Mouse (Mus musculus): ENCODE measurements around the gene Col6a6.

DNA sequence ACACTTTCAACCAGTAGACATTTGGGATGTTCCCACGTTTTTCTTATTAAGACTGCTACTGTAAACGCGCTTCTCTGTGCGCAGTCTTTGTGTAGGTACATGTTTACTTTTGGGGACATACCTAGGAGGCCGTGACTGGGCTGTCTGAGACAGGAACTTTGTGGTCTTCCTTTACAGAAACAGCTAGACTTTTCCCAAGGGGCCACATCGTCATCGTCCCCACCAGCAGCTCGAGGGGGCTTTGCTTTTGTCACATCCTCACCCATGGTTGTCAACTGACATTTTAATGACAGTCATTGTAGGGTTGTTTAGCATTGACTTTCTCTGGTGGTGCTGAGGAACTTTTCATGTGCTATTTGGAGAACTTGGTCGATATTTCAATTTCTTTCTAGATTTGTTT, 3.3 kb upstream of the Col6a6 start:
- no peak for TF ChIP-seq CTCF (IDR thresholded peaks at IDR 0.05)
- TF ChIP-seq POLR2A (IDR thresholded peaks at IDR 0.05; ENCODE audit: insufficient read depth, low read depth, low read length), result no peak
